Mouse (Mus musculus): Measurements from ENCODE around the gene Arl16. TPM values are rescaled to one million over a fixed set of nuclear protein-coding genes. Genes with fewer than 3 reads are reported as not detected.

Arl16 gene
- total and polyA plus RNA-seq, 3 experiments, result 9.1 to 13.6 (median 10.8) TPM

GRCm38 (mm10) chr11:120498226-120498625, 30.8 kb upstream of the Arl16 start:
- Histone ChIP-seq H3K27me3 (ENCODE audit: control insufficient read depth, insufficient read depth, low read length) (no peaks in the 10 kb centered on the region), H3K4me3 (no peak overlapping the region), H3K4me1 (ENCODE audit: control insufficient read depth, insufficient read depth, low read length) (peaks cover 4% of the 10 kb centered on the region), H3K79me2 (replicated peaks; ENCODE audit: control insufficient read depth, insufficient read depth, low read length) (no peaks in the 10 kb centered on the region), H3K27ac (no peak overlapping the region), H3K36me3 (ENCODE audit: control insufficient read depth, insufficient read depth, low read length) (no peaks in the 10 kb centered on the region), H3K9ac (ENCODE audit: low read depth, low read length) (no peak overlapping the region)
- intact Hi-C loops (cut with DNase I), result no loop called here
- no peak for TF ChIP-seq POLR2A (IDR thresholded peaks at IDR 0.05; ENCODE audit: insufficient read depth, low read depth, low read length)
- TF ChIP-seq CTCF (IDR thresholded peaks at IDR 0.05), result no peak
- no peak for TF ChIP-seq EP300 (IDR thresholded peaks at IDR 0.05; ENCODE audit: insufficient read depth, low read depth, low read length)
- no peak for DNase-seq
- 91% methylated on average over 12 of the region's 12 CpGs for WGBS

- Histone ChIP-seq H3K27ac (no peak overlapping the region), H3K4me3 (no peak overlapping the region), H3K36me3 (ENCODE audit: control insufficient read depth, insufficient read depth, low read length) (no peaks in the 10 kb centered on the region), H3K4me1 (ENCODE audit: control insufficient read depth, insufficient read depth, low read length) (peaks cover 6% of the 10 kb centered on the region), H3K27me3 (ENCODE audit: control insufficient read depth, insufficient read depth, low read length) (no peaks in the 10 kb centered on the region), H3K9ac (ENCODE audit: low read depth, low read length) (no peak overlapping the region), H3K79me2 (replicated peaks; ENCODE audit: control insufficient read depth, insufficient read depth, low read length) (no peaks in the 10 kb centered on the region)
- TF ChIP-seq CTCF (IDR thresholded peaks at IDR 0.05), result no peak
- TF ChIP-seq EP300 (IDR thresholded peaks at IDR 0.05; ENCODE audit: insufficient read depth, low read depth, low read length), result no peak
- no peak for TF ChIP-seq POLR2A (IDR thresholded peaks at IDR 0.05; ENCODE audit: insufficient read depth, low read depth, low read length)
- 96% methylated on average over 3 of the region's 3 CpGs for WGBS
- DNase-seq, result no peak
- intact Hi-C loops (cut with DNase I), result no loop called here
These were observed 30.0 kb upstream of the Arl16 start for GRCm38 (mm10) chr11:120497436-120497835.

GRCm38 (mm10) chr11:120493911-120494310, 26.5 kb upstream of the Arl16 start:
- intact Hi-C loops (cut with DNase I), result loop anchor here (5.0 kb wide), 1 partner anchor 283 kb away; no protein-coding TSS in a partner anchor
- no peaks in the 10 kb centered on the region for H3K27me3 ChIP-seq (ENCODE audit: control insufficient read depth, insufficient read depth, low read length)
- TF ChIP-seq CTCF (IDR thresholded peaks at IDR 0.05), result no peak
- peaks cover 14% of the 10 kb centered on the region for H3K4me1 ChIP-seq (ENCODE audit: control insufficient read depth, insufficient read depth, low read length)
- H3K4me3 ChIP-seq, result no peak overlapping the region
- H3K9ac ChIP-seq (ENCODE audit: low read depth, low read length), result no peak overlapping the region
- DNase-seq, result no peak
- H3K79me2 ChIP-seq (replicated peaks; ENCODE audit: control insufficient read depth, insufficient read depth, low read length), result no peaks in the 10 kb centered on the region
- H3K36me3 ChIP-seq (ENCODE audit: control insufficient read depth, insufficient read depth, low read length), result no peaks in the 10 kb centered on the region
- 88% methylated on average over 3 of the region's 3 CpGs for WGBS
- no peak overlapping the region for H3K27ac ChIP-seq

GRCm38 (mm10) chr11:120493351-120493750, 25.9 kb upstream of the Arl16 start:
- no peak overlapping the region for H3K4me3 ChIP-seq
- no peaks in the 10 kb centered on the region for H3K79me2 ChIP-seq (replicated peaks; ENCODE audit: control insufficient read depth, insufficient read depth, low read length)
- TF ChIP-seq CTCF (IDR thresholded peaks at IDR 0.05), result no peak
- no peak for TF ChIP-seq EP300 (IDR thresholded peaks at IDR 0.05; ENCODE audit: insufficient read depth, low read depth, low read length)
- no peak for TF ChIP-seq POLR2A (IDR thresholded peaks at IDR 0.05; ENCODE audit: insufficient read depth, low read depth, low read length)
- DNase-seq, result no peak
- WGBS, result 68% methylated on average over 3 of the region's 3 CpGs
- H3K27ac ChIP-seq, result no peak overlapping the region
- peaks cover 14% of the 10 kb centered on the region for H3K4me1 ChIP-seq (ENCODE audit: control insufficient read depth, insufficient read depth, low read length)
- H3K36me3 ChIP-seq (ENCODE audit: control insufficient read depth, insufficient read depth, low read length), result no peaks in the 10 kb centered on the region
- no peaks in the 10 kb centered on the region for H3K27me3 ChIP-seq (ENCODE audit: control insufficient read depth, insufficient read depth, low read length)
- intact Hi-C loops (cut with DNase I), result loop anchor here (5.0 kb wide), 1 partner anchor 284 kb away; no protein-coding TSS in a partner anchor
- H3K9ac ChIP-seq (ENCODE audit: low read depth, low read length), result no peak overlapping the region

GRCm38 (mm10) chr11:120492878-120493203, 25.4 kb upstream of the Arl16 start:
- TF ChIP-seq CTCF (IDR thresholded peaks at IDR 0.05), result no peak
- no peak for TF ChIP-seq POLR2A (IDR thresholded peaks at IDR 0.05; ENCODE audit: insufficient read depth, low read depth, low read length)
- TF ChIP-seq EP300 (IDR thresholded peaks at IDR 0.05; ENCODE audit: insufficient read depth, low read depth, low read length), result no peak
- Histone ChIP-seq H3K4me1 (ENCODE audit: control insufficient read depth, insufficient read depth, low read length) (peaks cover 14% of the 10 kb centered on the region), H3K27ac (no peak overlapping the region), H3K27me3 (ENCODE audit: control insufficient read depth, insufficient read depth, low read length) (no peaks in the 10 kb centered on the region), H3K79me2 (replicated peaks; ENCODE audit: control insufficient read depth, insufficient read depth, low read length) (no peaks in the 10 kb centered on the region), H3K36me3 (ENCODE audit: control insufficient read depth, insufficient read depth, low read length) (no peaks in the 10 kb centered on the region), H3K4me3 (no peak overlapping the region), H3K9ac (ENCODE audit: low read depth, low read length) (no peak overlapping the region)
- intact Hi-C loops (cut with DNase I), result loop anchor here (5.0 kb wide), 1 partner anchor 284 kb away; no protein-coding TSS in a partner anchor
- 29% methylated on average over 3 of the region's 3 CpGs for WGBS
- no peak for DNase-seq

- peak; percentile 50 to 57 for DNase-seq
- TF ChIP-seq EP300 (IDR thresholded peaks at IDR 0.05; ENCODE audit: insufficient read depth, low read depth, low read length) (0 out of 2 replicates have a peak, but pooled peaks have one; percentile 36), CTCF (IDR thresholded peaks at IDR 0.05) (peak; percentile 48), POLR2A (IDR thresholded peaks at IDR 0.05; ENCODE audit: insufficient read depth, low read depth, low read length) (peak; percentile 33; the same call in 1 of the 2 replicates)
- H3K36me3 ChIP-seq (ENCODE audit: control insufficient read depth, insufficient read depth, low read length), result no peaks in the 10 kb centered on the region
- no peaks in the 10 kb centered on the region for H3K27me3 ChIP-seq (ENCODE audit: control insufficient read depth, insufficient read depth, low read length)
- no peaks in the 10 kb centered on the region for H3K79me2 ChIP-seq (replicated peaks; ENCODE audit: control insufficient read depth, insufficient read depth, low read length)
- intact Hi-C loops (cut with DNase I), result loop anchor here (5.0 kb wide), 1 partner anchor 285 kb away; no protein-coding TSS in a partner anchor
- H3K4me1 ChIP-seq (ENCODE audit: control insufficient read depth, insufficient read depth, low read length), result peaks cover 14% of the 10 kb centered on the region
- peak overlapping the region; percentile 89 for H3K9ac ChIP-seq (ENCODE audit: low read depth, low read length)
- H3K4me3 ChIP-seq, result peak overlapping the region; percentile 97
- WGBS, result under 1% methylated on average over 48 of the region's 48 CpGs
- H3K27ac ChIP-seq, result peak overlapping the region; percentile 56
These were observed 24.8 kb upstream of the Arl16 start for GRCm38 (mm10) chr11:120492024-120492877.
